Mouse (Mus musculus): ENCODE measurements at regions not wholly inside any gene's neighbourhood (a gene's known extent, or its start where the extent isn't known, plus 50 kb on each side); places are given as distances from the start of the nearest gene placed in this dataset.
"Not testable (repeated sequence)": the region's sequence is repeated elsewhere in the genome, so short reads cannot be mapped to it uniquely, and the experiment has no call there.

- not testable (repeated sequence) for DNase-seq (ENCODE audit: low spot score in 2 of 2)
Observed at GRCm38 (mm10) chrX:34333150-34333549, 94.6 kb upstream of the Spin2g start.

GRCm38 (mm10) chrX:34325173-34325572 lies 86.6 kb upstream of the Spin2g start:
- peak in 1 of 2 experiments; percentile 23 for DNase-seq (ENCODE audit: low spot score in 2 of 2)

GRCm38 (mm10) chrX:34317727-34318126 lies 79.2 kb upstream of the Spin2g start:
- not testable (repeated sequence) for DNase-seq (ENCODE audit: low spot score in 2 of 2)

- not testable (repeated sequence) for DNase-seq (ENCODE audit: low spot score in 2 of 2)
Observed at GRCm38 (mm10) chrX:34314139-34314538, 75.6 kb upstream of the Spin2g start.

Data from heart, adult 9 months (tissue).